Mouse (Mus musculus): ENCODE measurements around the gene Grin2a.
A peak's percentile ranks its signal among the peaks of the same experiment; 100 is the strongest.

Grin2a gene

DNA sequence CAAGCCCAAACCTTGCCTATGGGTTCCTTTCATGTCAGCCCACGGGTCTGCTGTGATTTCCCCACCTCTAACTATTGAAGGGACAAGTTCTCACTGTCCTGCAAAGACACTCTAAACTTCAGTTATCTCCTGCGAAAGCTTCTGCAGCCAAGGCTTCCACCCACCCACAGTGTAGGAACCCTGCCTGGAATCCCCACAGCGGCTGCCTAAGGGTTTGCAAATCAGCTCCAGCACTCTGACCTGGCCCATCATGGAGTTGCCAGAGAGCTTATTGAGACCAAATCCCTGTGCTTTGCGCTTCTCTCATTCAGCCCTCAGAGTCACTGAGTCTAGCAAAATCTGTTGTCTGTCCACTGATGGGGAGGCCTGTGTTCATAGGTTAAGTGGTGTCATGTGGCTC, 130.3 kb downstream of the Grin2a start:
- no peak for DNase-seq (ENCODE audit: low spot score)

DNA sequence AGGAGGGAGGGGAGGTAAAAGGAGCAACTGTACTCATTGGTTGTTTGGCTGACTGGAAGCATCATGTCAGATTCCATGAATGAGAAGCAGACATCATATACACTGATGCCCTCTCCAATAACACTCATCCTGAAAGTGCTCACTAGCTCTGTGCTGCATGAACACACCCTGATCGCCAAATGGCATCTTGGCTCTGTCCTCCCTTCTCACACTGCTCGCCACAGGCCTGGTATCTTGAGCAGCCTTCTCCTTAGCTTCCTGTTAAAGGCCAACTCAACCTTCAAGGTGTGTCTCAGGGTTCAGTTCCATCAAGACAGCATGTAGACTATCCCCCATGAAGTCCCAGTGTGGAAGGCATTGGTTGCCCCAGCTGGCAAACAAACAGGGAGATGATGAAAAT, 137.6 kb downstream of the Grin2a start:
- DNase-seq (ENCODE audit: low spot score), result no peak

DNA sequence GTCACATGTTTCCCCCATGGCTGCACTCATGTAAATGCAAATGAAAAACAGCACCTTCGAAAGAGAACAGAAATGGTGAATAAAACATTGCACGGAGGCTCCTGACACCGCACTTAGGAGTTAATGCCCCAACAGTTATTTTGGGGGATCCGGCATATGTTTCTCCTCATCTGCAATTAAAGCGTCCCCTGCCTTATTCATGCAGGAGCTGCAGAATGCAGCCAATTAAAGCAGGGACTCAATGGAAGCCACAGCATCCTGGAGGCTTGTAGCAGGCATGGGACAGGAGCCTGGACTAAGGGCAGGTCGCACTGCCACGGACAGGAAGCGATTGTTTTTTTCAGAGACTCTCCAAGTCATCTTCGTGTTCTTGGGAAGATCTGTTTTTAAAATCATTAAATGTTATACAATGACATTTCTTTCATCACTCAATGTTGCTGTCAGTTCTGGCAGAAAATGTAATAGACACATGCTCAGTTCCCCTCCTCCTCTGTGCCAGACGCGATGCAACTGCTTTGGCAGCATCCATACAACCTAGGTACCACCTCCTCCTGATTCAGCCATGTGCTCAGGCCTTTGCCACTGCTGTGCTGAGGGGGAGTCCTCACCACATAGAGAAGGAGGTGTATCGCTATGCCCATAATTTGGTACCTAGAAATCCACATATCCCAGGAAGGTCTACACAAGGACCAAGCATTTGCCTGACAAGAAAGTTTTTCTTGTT, 143.9 kb downstream of the Grin2a start:
- DNase-seq (ENCODE audit: low spot score), result no peak

DNA sequence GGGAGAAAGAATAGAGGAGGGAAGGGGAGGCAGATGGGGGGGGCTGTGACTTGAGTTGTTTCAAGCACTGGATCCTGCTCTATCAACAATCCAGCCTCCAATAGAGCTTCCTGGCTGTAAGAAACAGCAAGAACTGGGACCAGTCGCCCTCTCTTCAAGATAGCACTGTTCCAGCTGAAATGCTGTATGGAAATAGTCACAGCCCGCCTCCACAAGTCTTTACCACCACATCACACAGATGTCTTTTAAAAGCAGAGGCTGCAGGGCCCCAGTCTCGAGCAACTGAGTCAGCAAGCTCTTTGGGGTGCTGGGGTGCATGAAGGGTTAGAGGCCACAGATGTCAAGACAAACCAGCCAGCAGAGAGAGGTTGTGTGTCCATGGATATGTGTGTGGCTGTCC, 153.9 kb downstream of the Grin2a start:
- DNase-seq (ENCODE audit: low spot score), result no peak

DNA sequence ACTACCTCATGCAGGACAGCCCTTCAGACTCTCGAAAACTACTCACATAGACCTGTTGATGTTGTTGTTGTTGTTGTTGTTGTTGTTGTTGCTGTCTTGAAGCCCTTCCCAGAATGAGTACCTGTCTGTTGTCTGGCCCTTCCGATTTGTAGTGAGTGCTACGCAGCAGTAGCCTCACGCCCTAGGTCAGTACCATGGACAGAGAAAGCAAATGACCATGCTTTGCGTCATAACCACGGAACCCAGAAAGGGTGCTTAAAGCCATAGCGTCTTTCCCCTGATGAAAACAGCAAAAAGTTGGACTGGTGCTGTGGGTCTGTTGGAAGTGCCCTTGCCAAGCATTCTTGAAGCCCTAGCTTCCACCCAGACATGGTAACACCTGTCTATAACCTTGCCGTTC, 158.8 kb downstream of the Grin2a start:
- DNase-seq (ENCODE audit: low spot score), result peak; percentile 40

GRCm38 (mm10) chr16:9834236-9834635, 161.1 kb downstream of the Grin2a start:
- no peak for DNase-seq (ENCODE audit: low spot score)

DNA sequence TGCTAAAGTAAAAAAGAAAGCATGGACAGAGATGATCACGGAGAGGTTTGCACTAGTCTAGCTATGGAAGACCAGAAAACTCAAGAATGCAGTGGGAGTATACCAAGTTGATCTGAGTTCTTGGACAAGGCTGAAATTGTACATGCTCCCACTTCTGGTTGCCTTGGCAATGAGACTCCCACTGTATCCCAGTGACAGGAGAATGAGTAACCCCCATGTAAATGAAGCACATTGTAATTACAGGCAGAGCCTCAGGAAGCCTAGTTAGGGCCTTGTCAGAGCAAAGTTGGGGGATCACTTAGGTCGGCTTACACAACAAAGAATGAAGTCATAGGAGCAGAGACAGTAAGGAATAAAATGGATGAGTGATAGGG, 170.3 kb downstream of the Grin2a start:
- DNase-seq (ENCODE audit: low spot score), result no peak

- DNase-seq (ENCODE audit: low spot score), result no peak
Measured at GRCm38 (mm10) chr16:9824436-9825109, 170.8 kb downstream of the Grin2a start.

DNA sequence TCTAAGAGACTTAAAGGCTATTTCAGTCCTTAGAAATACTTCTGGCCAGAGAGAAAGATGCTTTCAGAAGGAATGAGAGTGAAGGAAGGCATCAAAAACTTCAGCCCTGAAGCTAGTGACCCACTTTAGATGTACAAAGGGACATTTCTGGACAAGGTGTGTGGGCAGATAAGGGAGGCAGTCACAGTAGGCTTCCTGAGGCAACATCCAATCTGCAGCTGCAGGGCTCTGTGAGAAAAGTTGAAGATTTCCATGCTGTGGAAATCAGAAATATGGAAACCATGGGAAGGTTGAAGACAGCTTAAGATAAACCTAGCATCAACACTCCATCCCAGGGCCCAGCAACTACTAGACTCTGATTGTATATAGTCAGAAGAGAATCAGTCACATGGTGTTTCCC, 171.7 kb downstream of the Grin2a start:
- DNase-seq (ENCODE audit: low spot score), result no peak

- DNase-seq (ENCODE audit: low spot score), result no peak
Measured at GRCm38 (mm10) chr16:9819508-9819907, 175.9 kb downstream of the Grin2a start.

GRCm38 (mm10) chr16:9801338-9801737, 194.0 kb downstream of the Grin2a start:
- DNase-seq (ENCODE audit: low spot score), result no peak

DNA sequence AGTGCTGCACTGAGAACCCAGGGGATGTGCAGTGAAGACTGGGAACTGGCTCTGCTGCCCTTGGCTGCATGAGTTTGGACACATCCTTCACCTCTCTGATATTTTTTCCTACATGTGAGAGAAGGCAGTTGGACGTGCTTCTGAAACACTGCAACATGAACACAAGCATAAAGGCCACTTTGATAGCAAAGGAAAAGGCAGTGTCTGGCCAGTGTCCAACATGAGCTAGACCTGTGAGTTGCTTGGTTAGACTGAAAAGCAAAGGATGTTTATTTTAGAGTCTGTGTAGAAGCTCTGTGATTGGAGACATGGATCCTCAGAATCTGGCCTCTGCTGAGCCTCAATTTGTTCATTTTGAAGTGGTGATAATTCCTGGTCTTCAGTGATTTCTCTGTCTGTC, 195.1 kb downstream of the Grin2a start:
- DNase-seq (ENCODE audit: low spot score), result no peak

DNA sequence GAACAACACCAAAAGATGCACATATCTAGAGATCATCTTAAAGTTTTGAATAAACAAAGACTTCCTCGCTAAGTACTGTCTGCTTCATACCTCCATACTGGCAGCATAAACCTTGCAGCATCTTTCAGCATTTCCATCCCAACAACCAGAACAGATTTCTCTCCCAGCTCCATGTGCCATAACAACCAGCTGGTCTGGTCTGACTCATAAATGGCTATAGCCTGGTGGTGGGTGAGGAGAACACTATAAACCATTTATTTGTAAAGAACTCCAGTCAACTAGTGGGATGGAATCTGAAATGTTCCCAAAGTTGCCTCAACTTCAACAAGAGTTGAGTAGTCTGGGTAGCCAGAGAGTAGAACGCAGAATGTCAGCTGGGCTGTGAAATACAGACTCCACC, 202.4 kb downstream of the Grin2a start:
- DNase-seq (ENCODE audit: low spot score), result no peak

GRCm38 (mm10) chr16:9786261-9786660, 209.1 kb downstream of the Grin2a start:
- DNase-seq (ENCODE audit: low spot score), result no peak

DNA sequence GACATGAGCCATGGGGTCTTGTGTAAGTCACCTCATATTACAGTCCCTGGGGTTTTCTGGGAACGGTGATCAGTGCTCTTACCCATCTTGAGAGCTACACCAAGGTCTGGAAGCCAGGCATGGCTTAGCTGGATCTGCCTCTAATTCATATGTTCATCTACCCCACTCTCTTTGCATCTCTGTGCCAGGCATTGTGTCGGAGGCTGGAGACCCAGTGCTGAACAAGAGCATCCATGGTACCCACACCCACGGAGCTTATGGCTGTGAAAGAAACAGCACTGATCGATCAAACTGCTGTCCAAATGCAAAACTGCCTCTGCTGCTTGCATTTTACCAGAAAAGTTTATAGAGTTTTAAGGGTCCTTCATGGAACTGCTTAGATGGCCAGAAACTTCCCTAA, 209.5 kb downstream of the Grin2a start:
- DNase-seq (ENCODE audit: low spot score), result no peak

- DNase-seq (ENCODE audit: low spot score), result no peak
Measured at GRCm38 (mm10) chr16:9768981-9769380, 226.4 kb downstream of the Grin2a start.

- DNase-seq (ENCODE audit: low spot score), result peak; percentile 49
Measured at GRCm38 (mm10) chr16:9768356-9768755, 227.0 kb downstream of the Grin2a start.

GRCm38 (mm10) chr16:9767946-9768345, 227.4 kb downstream of the Grin2a start:
- DNase-seq (ENCODE audit: low spot score), result no peak

GRCm38 (mm10) chr16:9764086-9764485, 231.3 kb downstream of the Grin2a start:
- DNase-seq (ENCODE audit: low spot score), result no peak

GRCm38 (mm10) chr16:9760347-9760746, 235.0 kb downstream of the Grin2a start:
- DNase-seq (ENCODE audit: low spot score), result no peak

GRCm38 (mm10) chr16:9756849-9757248, 238.5 kb downstream of the Grin2a start:
- DNase-seq (ENCODE audit: low spot score), result no peak

DNA sequence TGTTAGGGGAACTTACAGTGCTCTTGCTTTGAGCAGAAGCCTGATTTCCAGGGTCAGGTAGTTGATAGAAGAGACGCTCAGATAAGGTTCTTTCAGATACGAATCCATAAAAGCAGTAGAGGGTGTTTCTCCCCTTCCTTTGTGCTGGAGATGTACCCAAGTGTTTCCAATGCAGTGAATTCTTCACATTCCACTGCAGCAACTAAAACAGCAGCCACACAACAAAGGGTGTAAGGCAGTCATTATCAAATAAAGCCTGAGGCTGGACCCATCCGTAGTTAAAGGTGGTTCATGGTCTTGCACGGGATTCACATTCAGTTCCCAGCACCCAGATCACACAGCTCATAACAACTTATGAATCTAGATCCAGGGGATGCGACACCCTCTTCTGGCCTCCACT, 241.3 kb downstream of the Grin2a start:
- no peak for DNase-seq (ENCODE audit: low spot score)

DNA sequence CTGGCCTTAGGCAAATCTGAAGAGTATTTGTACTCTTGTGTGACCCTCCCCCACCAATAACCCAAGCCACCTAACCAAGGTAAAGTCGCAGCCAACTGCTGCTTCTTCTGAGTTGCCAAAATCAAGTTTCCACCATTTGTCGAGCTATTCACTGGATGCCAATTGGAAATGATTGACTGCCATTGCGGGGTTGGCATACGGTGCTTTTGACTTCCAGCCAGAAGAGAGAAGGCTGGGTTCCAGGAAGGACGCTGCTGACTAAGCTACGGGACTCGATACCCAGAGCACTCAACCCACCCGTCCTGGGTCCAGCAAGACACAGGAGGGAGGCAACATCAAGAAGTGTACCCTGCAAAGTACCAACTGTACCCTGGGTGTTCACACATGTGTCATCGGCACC, 242.3 kb downstream of the Grin2a start:
- no peak for DNase-seq (ENCODE audit: low spot score)

DNA sequence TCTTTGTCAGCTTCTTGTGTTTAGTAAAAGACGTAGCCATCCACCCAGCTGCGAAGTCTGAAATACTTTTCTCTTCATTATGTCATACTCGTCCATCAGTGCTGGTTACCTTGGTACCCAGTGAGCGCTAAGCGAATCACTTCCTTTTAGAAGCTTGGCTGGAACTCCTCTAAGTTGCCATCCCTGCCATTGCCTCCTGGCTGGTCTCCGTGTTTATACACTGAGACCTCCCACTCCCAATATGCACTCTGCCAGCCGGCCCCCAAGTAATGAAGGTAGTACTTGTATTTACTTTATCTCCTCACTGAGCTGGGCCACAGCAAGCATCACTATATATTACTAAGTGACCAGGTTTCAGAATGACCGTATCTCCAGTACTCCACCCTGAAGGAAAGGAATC, 242.8 kb downstream of the Grin2a start:
- no peak for DNase-seq (ENCODE audit: low spot score)
